Mouse (Mus musculus): Measurements from ENCODE around the gene Sdr39u1. TPM values are rescaled to one million over a fixed set of nuclear protein-coding genes. Genes with fewer than 3 reads are reported as not detected.

Sdr39u1 gene
- total RNA-seq, 1 experiment, result 8.2 TPM

DNA sequence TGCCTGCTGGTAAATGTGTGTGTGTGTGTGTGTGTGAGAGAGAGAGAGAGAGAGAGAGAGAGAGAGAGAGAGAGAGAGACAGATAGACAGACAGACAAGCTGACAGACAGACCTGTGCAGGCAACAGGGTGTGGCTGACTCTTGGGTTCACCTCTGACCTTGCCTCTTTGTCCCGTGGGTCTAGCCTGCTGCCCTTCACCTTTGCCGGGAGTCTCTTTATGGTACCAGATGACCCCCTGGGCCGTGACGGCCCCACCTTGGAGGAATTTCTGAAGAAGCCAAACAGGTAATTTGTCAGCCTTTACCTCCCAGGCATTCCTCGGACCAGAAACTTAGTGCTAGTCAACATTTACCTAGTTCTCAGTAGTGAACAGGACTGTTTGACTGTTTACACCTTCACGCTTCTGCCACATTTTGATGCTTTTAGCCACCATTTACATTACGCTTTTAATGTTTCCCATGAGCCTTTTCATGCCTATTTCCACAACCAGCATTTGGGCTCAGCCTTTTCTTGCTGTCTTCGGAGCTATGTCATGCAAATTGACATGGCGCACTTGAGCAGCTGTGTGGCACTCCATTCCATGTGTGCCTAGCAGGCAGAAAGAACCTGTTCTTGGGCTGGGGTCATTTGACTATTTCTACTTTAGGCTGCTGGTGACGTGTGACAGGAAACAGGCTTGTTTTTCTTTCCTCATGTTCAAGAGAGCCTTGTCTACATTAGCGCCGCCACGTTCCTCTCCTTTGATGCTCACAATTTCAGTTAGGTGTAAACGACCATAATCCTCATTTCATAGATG, 31.7 kb downstream of the Sdr39u1 start:
- H3K9ac ChIP-seq (ENCODE audit: insufficient read depth, low read depth, low read length, poor library complexity, severe bottlenecking), result no peak overlapping the region
- DNase-seq (ENCODE audit: low read depth, low spot score), result no peak
- H3K4me1 ChIP-seq (ENCODE audit: control insufficient read depth in 2 of 2, insufficient read depth in 2 of 2, low read length in 2 of 2, poor library complexity in 1 of 2), result peaks cover 1 to 7% of the 10 kb centered on the region in 2 experiments; a peak in 3 of 4 replicates
- TF ChIP-seq ZC3H11A (IDR thresholded peaks at IDR 0.05; ENCODE audit: borderline replicate concordance, low read depth, low read length), result no peak
- TF ChIP-seq CHD2 (IDR thresholded peaks at IDR 0.05; ENCODE audit: low read depth, low read length), result no peak
- no peak for TF ChIP-seq HCFC1 (IDR thresholded peaks at IDR 0.05; ENCODE audit: borderline replicate concordance, insufficient read depth, low read length)
- no peak for TF ChIP-seq ZNF384 (IDR thresholded peaks at IDR 0.05; ENCODE audit: low read depth, low read length)
- TF ChIP-seq MAFK (IDR thresholded peaks at IDR 0.05; ENCODE audit: insufficient read depth, low read depth, low read length), result no peak
- H3K9me3 ChIP-seq (ENCODE audit: control insufficient read depth, insufficient read depth, low read depth, low read length), result no peaks in the 10 kb centered on the region
- peaks cover 37% of the 10 kb centered on the region for H3K36me3 ChIP-seq (ENCODE audit: control insufficient read depth, insufficient read depth, low read length, poor library complexity, severe bottlenecking)
- in situ Hi-C loops (cut with MboI; ENCODE audit: low sequenced_read_pairs in 2 of 2, unreplicated experiment in 2 of 2), result no loop called here
- no peak overlapping the region; a peak in 1 of 4 replicates for H3K4me3 ChIP-seq (ENCODE audit: insufficient read depth in 1 of 2, low read depth in 1 of 2, low read length in 2 of 2, poor library complexity in 1 of 2, severe bottlenecking in 1 of 2)
- H3K27ac ChIP-seq (ENCODE audit: insufficient read depth, low read depth, low read length, poor library complexity, severe bottlenecking), result peak overlapping the region; percentile 66

- H3K9me3 ChIP-seq (ENCODE audit: control insufficient read depth, insufficient read depth, low read depth, low read length), result no peaks in the 10 kb centered on the region
- peak; percentile 63 for DNase-seq (ENCODE audit: low read depth, low spot score)
- H3K36me3 ChIP-seq (ENCODE audit: control insufficient read depth, insufficient read depth, low read length, poor library complexity, severe bottlenecking), result peaks cover 37% of the 10 kb centered on the region
- H3K4me1 ChIP-seq (ENCODE audit: control insufficient read depth in 2 of 2, insufficient read depth in 2 of 2, low read length in 2 of 2, poor library complexity in 1 of 2), result peaks cover 4 to 8% of the 10 kb centered on the region in 2 experiments; a peak in 3 of 4 replicates
- no peak overlapping the region for H3K27ac ChIP-seq (ENCODE audit: insufficient read depth, low read depth, low read length, poor library complexity, severe bottlenecking)
- no peak overlapping the region for H3K9ac ChIP-seq (ENCODE audit: insufficient read depth, low read depth, low read length, poor library complexity, severe bottlenecking)
- TF ChIP-seq ZNF384 (IDR thresholded peaks at IDR 0.05; ENCODE audit: low read depth, low read length) (no peak), ZC3H11A (IDR thresholded peaks at IDR 0.05; ENCODE audit: borderline replicate concordance, low read depth, low read length) (peak; percentile 13; the same call in 1 of the 2 replicates)
- H3K4me3 ChIP-seq (ENCODE audit: insufficient read depth in 1 of 2, low read depth in 1 of 2, low read length in 2 of 2, poor library complexity in 1 of 2, severe bottlenecking in 1 of 2), result no peak overlapping the region
- in situ Hi-C loops (cut with MboI; ENCODE audit: low sequenced_read_pairs in 2 of 2, unreplicated experiment in 2 of 2), result no loop called here
Measured at GRCm38 (mm10) chr14:55866962-55867361, 33.1 kb downstream of the Sdr39u1 start.

DNA sequence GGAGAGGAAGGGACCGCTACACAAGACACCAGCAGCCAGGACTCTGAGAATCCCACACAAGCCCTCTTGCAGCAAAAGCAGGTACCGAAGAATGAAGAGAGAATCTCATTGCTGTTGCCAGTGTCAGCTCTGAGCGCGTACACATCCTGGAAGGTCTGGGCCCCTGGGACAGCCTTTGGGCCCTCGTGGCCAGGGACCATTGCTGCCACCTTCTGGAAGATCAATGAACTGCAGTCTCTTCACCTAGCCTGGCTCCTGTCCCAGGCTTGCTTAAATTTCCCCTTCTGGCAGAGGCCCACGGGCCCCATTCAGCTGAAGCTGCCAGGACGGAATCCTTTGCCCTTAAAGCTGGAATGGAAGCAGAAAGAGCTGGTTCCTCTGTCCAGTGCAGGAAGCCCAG, 36.3 kb downstream of the Sdr39u1 start:
- Histone ChIP-seq H3K4me3 (ENCODE audit: insufficient read depth in 1 of 2, low read depth in 1 of 2, low read length in 2 of 2, poor library complexity in 1 of 2, severe bottlenecking in 1 of 2) (peak overlapping the region; percentile 10 to 61), H3K9ac (ENCODE audit: insufficient read depth, low read depth, low read length, poor library complexity, severe bottlenecking) (peak overlapping the region; percentile 3; the same call in 1 of the 2 replicates), H3K9me3 (ENCODE audit: control insufficient read depth, insufficient read depth, low read depth, low read length) (no peaks in the 10 kb centered on the region), H3K36me3 (ENCODE audit: control insufficient read depth, insufficient read depth, low read length, poor library complexity, severe bottlenecking) (peaks cover 17% of the 10 kb centered on the region), H3K4me1 (ENCODE audit: control insufficient read depth in 2 of 2, insufficient read depth in 2 of 2, low read length in 2 of 2, poor library complexity in 1 of 2) (peaks cover 4 to 6% of the 10 kb centered on the region in 2 experiments; a peak in 3 of 4 replicates), H3K27ac (ENCODE audit: insufficient read depth, low read depth, low read length, poor library complexity, severe bottlenecking) (no peak overlapping the region)
- in situ Hi-C loops (cut with MboI; ENCODE audit: low sequenced_read_pairs in 2 of 2, unreplicated experiment in 2 of 2), result no loop called here
- TF ChIP-seq ZC3H11A (IDR thresholded peaks at IDR 0.05; ENCODE audit: borderline replicate concordance, low read depth, low read length) (peak; percentile 58; the same call in 1 of the 2 replicates), CHD2 (IDR thresholded peaks at IDR 0.05; ENCODE audit: low read depth, low read length) (no peak)
- DNase-seq (ENCODE audit: low read depth, low spot score), result peak; percentile 78

GRCm38 (mm10) chr14:55862970-55863369, 37.1 kb downstream of the Sdr39u1 start:
- H3K4me1 ChIP-seq (ENCODE audit: control insufficient read depth in 2 of 2, insufficient read depth in 2 of 2, low read length in 2 of 2, poor library complexity in 1 of 2), result peaks cover 4 to 6% of the 10 kb centered on the region in 2 experiments; a peak in 3 of 4 replicates
- DNase-seq (ENCODE audit: low read depth, low spot score), result no peak
- peaks cover 17% of the 10 kb centered on the region for H3K36me3 ChIP-seq (ENCODE audit: control insufficient read depth, insufficient read depth, low read length, poor library complexity, severe bottlenecking)
- H3K4me3 ChIP-seq (ENCODE audit: insufficient read depth in 1 of 2, low read depth in 1 of 2, low read length in 2 of 2, poor library complexity in 1 of 2, severe bottlenecking in 1 of 2), result peak overlapping the region; percentile 10 to 61; a peak in 2 of 4 replicates
- H3K27ac ChIP-seq (ENCODE audit: insufficient read depth, low read depth, low read length, poor library complexity, severe bottlenecking), result no peak overlapping the region
- peak overlapping the region; percentile 3; the same call in 1 of the 2 replicates for H3K9ac ChIP-seq (ENCODE audit: insufficient read depth, low read depth, low read length, poor library complexity, severe bottlenecking)
- in situ Hi-C loops (cut with MboI; ENCODE audit: low sequenced_read_pairs in 2 of 2, unreplicated experiment in 2 of 2), result no loop called here
- TF ChIP-seq ZNF384 (IDR thresholded peaks at IDR 0.05; ENCODE audit: low read depth, low read length), result no peak
- no peak for TF ChIP-seq HCFC1 (IDR thresholded peaks at IDR 0.05; ENCODE audit: borderline replicate concordance, insufficient read depth, low read length)
- TF ChIP-seq ZC3H11A (IDR thresholded peaks at IDR 0.05; ENCODE audit: borderline replicate concordance, low read depth, low read length), result no peak
- TF ChIP-seq MAFK (IDR thresholded peaks at IDR 0.05; ENCODE audit: insufficient read depth, low read depth, low read length), result no peak
- TF ChIP-seq CHD2 (IDR thresholded peaks at IDR 0.05; ENCODE audit: low read depth, low read length), result no peak
- no peaks in the 10 kb centered on the region for H3K9me3 ChIP-seq (ENCODE audit: control insufficient read depth, insufficient read depth, low read depth, low read length)
